Mouse (Mus musculus): ENCODE results near the gene Msln. TPM values are rescaled to one million over a fixed set of nuclear protein-coding genes. Genes with fewer than 3 reads are reported as not detected.

Gene Msln
- polyA plus RNA-seq, 1 experiment = 0.63 TPM

GRCm38 (mm10) chr17:25765886-25766285 lies 11.7 kb upstream of the Msln start:
- TF ChIP-seq CTCF (IDR thresholded peaks at IDR 0.05; ENCODE audit: control insufficient read depth, insufficient read depth, insufficient replicate concordance, low read depth, low read length) (no peak), POLR2A (IDR thresholded peaks at IDR 0.05; ENCODE audit: control insufficient read depth, low read depth, low read length) (no peak)
- Histone ChIP-seq H3K36me3 (ENCODE audit: control insufficient read depth, insufficient read depth, low read length) (no peaks in the 10 kb centered on the region), H3K4me3 (ENCODE audit: control insufficient read depth, low read depth, low read length) (no peak overlapping the region), H3K27me3 (ENCODE audit: control insufficient read depth, insufficient read depth, low read length) (no peaks in the 10 kb centered on the region), H3K4me1 (ENCODE audit: control insufficient read depth, insufficient read depth, low read length) (peaks cover 3% of the 10 kb centered on the region; the same call in 1 of the 2 replicates), H3K27ac (ENCODE audit: control insufficient read depth, insufficient read depth, low read depth, low read length) (no peak overlapping the region)

- Histone ChIP-seq H3K27ac (ENCODE audit: control insufficient read depth, insufficient read depth, low read depth, low read length) (no peak overlapping the region), H3K4me3 (ENCODE audit: control insufficient read depth, low read depth, low read length) (peak overlapping the region; percentile 10; the same call in 1 of the 2 replicates), H3K36me3 (ENCODE audit: control insufficient read depth, insufficient read depth, low read length) (no peaks in the 10 kb centered on the region), H3K4me1 (ENCODE audit: control insufficient read depth, insufficient read depth, low read length) (peaks cover 3% of the 10 kb centered on the region; the same call in 1 of the 2 replicates), H3K27me3 (ENCODE audit: control insufficient read depth, insufficient read depth, low read length) (no peaks in the 10 kb centered on the region)
- no peak for TF ChIP-seq POLR2A (IDR thresholded peaks at IDR 0.05; ENCODE audit: control insufficient read depth, low read depth, low read length)
- TF ChIP-seq CTCF (IDR thresholded peaks at IDR 0.05; ENCODE audit: control insufficient read depth, insufficient read depth, insufficient replicate concordance, low read depth, low read length) = no peak
Observed at GRCm38 (mm10) chr17:25762591-25762990, 8.4 kb upstream of the Msln start.

GRCm38 (mm10) chr17:25761561-25761970 lies 7.4 kb upstream of the Msln start:
- peaks cover 3% of the 10 kb centered on the region; the same call in 1 of the 2 replicates for H3K4me1 ChIP-seq (ENCODE audit: control insufficient read depth, insufficient read depth, low read length)
- no peaks in the 10 kb centered on the region for H3K27me3 ChIP-seq (ENCODE audit: control insufficient read depth, insufficient read depth, low read length)
- no peaks in the 10 kb centered on the region for H3K36me3 ChIP-seq (ENCODE audit: control insufficient read depth, insufficient read depth, low read length)
- H3K27ac ChIP-seq (ENCODE audit: control insufficient read depth, insufficient read depth, low read depth, low read length) = 0 out of 2 replicates have a peak overlapping the region, but pooled peaks have one; percentile 5
- no peak for TF ChIP-seq POLR2A (IDR thresholded peaks at IDR 0.05; ENCODE audit: control insufficient read depth, low read depth, low read length)
- no peak for TF ChIP-seq CTCF (IDR thresholded peaks at IDR 0.05; ENCODE audit: control insufficient read depth, insufficient read depth, insufficient replicate concordance, low read depth, low read length)
- peak overlapping the region; percentile 17 for H3K4me3 ChIP-seq (ENCODE audit: control insufficient read depth, low read depth, low read length)

- Histone ChIP-seq H3K36me3 (ENCODE audit: control insufficient read depth, insufficient read depth, low read length) (no peaks in the 10 kb centered on the region), H3K4me1 (ENCODE audit: control insufficient read depth, insufficient read depth, low read length) (peaks cover 3% of the 10 kb centered on the region; the same call in 1 of the 2 replicates), H3K27me3 (ENCODE audit: control insufficient read depth, insufficient read depth, low read length) (no peaks in the 10 kb centered on the region), H3K4me3 (ENCODE audit: control insufficient read depth, low read depth, low read length) (peak overlapping the region; percentile 41), H3K27ac (ENCODE audit: control insufficient read depth, insufficient read depth, low read depth, low read length) (no peak overlapping the region)
- TF ChIP-seq CTCF (IDR thresholded peaks at IDR 0.05; ENCODE audit: control insufficient read depth, insufficient read depth, insufficient replicate concordance, low read depth, low read length) (no peak), POLR2A (IDR thresholded peaks at IDR 0.05; ENCODE audit: control insufficient read depth, low read depth, low read length) (no peak)
Observed at GRCm38 (mm10) chr17:25760148-25760547, 6.0 kb upstream of the Msln start.

GRCm38 (mm10) chr17:25757691-25758090 lies 3.5 kb upstream of the Msln start:
- H3K27me3 ChIP-seq (ENCODE audit: control insufficient read depth, insufficient read depth, low read length) = no peaks in the 10 kb centered on the region
- H3K36me3 ChIP-seq (ENCODE audit: control insufficient read depth, insufficient read depth, low read length) = no peaks in the 10 kb centered on the region
- H3K4me3 ChIP-seq (ENCODE audit: control insufficient read depth, low read depth, low read length) = no peak overlapping the region
- TF ChIP-seq POLR2A (IDR thresholded peaks at IDR 0.05; ENCODE audit: control insufficient read depth, low read depth, low read length) (no peak), CTCF (IDR thresholded peaks at IDR 0.05; ENCODE audit: control insufficient read depth, insufficient read depth, insufficient replicate concordance, low read depth, low read length) (no peak)
- no peak overlapping the region for H3K27ac ChIP-seq (ENCODE audit: control insufficient read depth, insufficient read depth, low read depth, low read length)
- H3K4me1 ChIP-seq (ENCODE audit: control insufficient read depth, insufficient read depth, low read length) = no peaks in the 10 kb centered on the region

GRCm38 (mm10) chr17:25756378-25757242 lies 2.4 kb upstream of the Msln start:
- Histone ChIP-seq H3K27ac (ENCODE audit: control insufficient read depth, insufficient read depth, low read depth, low read length) (no peak overlapping the region), H3K4me3 (ENCODE audit: control insufficient read depth, low read depth, low read length) (no peak overlapping the region), H3K4me1 (ENCODE audit: control insufficient read depth, insufficient read depth, low read length) (no peaks in the 10 kb centered on the region), H3K36me3 (ENCODE audit: control insufficient read depth, insufficient read depth, low read length) (no peaks in the 10 kb centered on the region), H3K27me3 (ENCODE audit: control insufficient read depth, insufficient read depth, low read length) (no peaks in the 10 kb centered on the region)
- TF ChIP-seq CTCF (IDR thresholded peaks at IDR 0.05; ENCODE audit: control insufficient read depth, insufficient read depth, insufficient replicate concordance, low read depth, low read length) (no peak), POLR2A (IDR thresholded peaks at IDR 0.05; ENCODE audit: control insufficient read depth, low read depth, low read length) (no peak)

- Histone ChIP-seq H3K36me3 (ENCODE audit: control insufficient read depth, insufficient read depth, low read length) (no peaks in the 10 kb centered on the region), H3K27ac (ENCODE audit: control insufficient read depth, insufficient read depth, low read depth, low read length) (no peak overlapping the region), H3K4me1 (ENCODE audit: control insufficient read depth, insufficient read depth, low read length) (no peaks in the 10 kb centered on the region), H3K27me3 (ENCODE audit: control insufficient read depth, insufficient read depth, low read length) (no peaks in the 10 kb centered on the region), H3K4me3 (ENCODE audit: control insufficient read depth, low read depth, low read length) (no peak overlapping the region)
- TF ChIP-seq CTCF (IDR thresholded peaks at IDR 0.05; ENCODE audit: control insufficient read depth, insufficient read depth, insufficient replicate concordance, low read depth, low read length) (no peak), POLR2A (IDR thresholded peaks at IDR 0.05; ENCODE audit: control insufficient read depth, low read depth, low read length) (no peak)
Observed at GRCm38 (mm10) chr17:25755627-25756377, 1.6 kb upstream of the Msln start.

Data from testis, adult 2 months (tissue).